Mouse (Mus musculus): ENCODE results near the gene Pqlc3.
"Not testable (repeated sequence)": the region's sequence is repeated elsewhere in the genome, so short reads cannot be mapped to it uniquely, and the experiment has no call there.

The Pqlc3 gene

DNA sequence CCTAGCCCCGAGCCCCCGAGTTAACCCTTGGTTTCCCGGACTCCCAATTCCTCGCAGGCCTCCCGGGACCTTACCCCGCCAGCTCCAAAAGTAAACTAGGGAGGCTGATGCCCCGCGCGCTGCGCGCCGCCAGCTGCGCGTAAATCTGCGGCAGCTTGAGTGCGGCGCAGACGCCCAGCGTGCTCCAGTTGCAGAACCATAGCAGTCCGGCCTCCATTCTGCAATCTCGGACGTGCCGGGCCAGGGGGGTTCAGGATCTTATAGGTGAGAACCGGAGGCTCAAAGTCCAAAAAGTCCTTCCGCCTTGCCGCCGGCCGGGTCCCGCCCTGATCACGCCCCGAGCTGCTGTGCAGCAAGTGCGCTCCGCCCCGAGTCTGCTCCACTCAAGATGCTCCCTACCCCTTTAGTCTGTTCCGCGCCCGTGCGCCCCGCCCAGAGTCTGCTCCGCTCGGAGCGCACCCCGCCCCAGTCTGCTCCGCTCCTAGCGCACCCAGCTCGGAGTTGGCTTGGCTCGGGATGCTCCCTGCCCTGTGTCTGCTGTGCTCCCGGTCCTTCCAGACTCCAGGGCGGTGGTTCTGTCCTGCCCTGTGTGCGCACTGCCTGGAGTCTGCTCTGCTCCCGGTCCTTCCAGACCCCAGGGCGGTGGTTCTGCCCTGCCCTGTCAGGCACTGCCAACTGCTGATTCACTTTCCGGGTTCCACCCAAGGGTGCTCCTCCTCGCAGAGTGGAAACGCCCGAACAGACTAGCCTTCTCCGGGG is at the start of gene Pqlc3:
Pqlc3 (minus strand) TSS at position 670 of the 759 bp plus-strand sequence.
- DNase-seq (ENCODE audit: low spot score in 2 of 2): peak; percentile 36 to 65

DNA sequence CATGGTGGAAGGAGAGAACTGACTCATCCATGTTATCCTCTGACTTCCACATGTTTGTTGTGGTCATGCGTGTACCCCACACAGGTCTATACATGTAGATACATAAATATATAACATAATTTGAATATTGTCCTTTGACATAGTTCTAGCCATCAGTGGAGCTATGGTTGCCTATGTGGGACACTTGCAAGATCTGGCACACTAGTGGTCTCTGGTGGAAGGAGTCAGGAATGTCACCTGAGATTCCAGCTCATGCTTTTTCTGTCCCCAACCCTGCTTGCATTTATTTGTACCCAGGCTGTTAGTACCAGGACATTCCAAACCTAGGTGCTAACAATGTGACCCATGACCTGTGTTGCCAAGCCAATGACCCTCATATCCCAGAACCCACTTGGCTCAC is 49.6 kb upstream of the Pqlc3 start:
- DNase-seq (ENCODE audit: low spot score in 2 of 2): no peak

DNA sequence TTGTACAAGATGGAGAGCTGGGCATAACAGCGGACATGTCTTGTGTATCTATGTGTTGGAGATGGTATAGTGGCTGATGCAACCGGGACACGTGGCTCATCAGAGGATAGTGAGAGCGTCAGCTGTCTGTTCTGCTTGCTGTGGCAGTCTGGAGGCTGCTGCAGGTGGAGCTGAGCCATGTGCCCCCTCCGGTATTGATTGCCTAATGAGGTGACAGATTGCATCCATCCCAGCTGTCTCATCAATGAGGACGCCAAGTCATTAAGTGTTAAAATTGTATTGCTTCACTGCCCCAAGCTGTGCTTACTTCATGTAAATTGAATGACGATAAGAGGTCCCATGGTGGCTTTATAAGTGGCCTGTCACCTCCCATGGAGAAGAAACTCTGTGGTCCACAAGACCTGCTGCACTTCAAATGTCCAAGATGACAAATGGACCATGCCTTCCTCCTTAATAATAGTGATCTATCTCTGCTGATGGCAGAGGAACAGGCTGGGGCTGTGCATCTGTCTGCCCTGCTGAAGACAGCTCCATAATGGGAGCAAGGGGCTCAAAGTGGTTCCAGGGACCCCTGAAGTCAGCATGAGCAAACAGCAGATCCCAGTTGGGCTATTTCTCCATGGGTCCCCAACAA is 48.9 kb upstream of the Pqlc3 start:
- DNase-seq (ENCODE audit: low spot score in 2 of 2): no peak

DNA sequence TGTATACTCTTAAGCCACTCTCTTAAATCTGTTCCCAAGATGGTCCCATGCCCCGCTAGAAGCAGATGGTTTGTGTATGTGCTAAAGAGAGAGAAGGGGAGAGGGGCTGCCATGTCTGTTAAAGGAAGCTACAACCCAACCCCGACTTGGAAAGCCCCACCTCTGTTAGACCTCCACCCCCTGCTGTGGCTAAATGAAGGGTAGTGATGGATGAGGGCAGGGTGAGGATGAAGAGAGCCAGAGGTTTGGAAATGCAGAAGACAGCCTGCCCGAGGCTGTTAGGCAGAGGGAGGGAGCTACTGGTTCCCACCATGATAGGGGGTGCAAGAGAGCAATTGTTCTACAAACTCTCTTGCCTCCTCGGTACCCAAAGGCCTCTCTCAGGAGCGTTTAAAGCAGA is 43.1 kb upstream of the Pqlc3 start:
- DNase-seq (ENCODE audit: low spot score in 2 of 2): no peak

DNA sequence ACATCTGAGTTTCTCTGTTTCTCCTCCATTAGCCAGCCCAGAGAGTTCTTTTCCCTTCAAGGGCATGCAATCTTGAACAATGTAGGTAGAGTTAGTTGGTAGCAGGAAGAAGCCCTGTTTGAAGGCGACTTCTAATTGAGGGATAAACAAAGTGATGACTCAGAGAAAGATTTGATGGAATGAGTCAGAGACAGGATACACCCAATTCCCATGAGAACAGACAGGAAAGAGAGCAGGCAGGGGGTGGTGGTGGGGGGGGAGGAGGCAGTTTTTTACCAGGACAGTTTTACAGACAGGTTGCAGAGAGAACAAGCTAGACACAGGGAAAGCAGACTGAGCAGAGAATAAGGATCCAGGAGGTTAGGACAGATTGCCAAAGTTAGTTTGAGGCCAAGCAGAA is 40.4 kb upstream of the Pqlc3 start:
- DNase-seq (ENCODE audit: low spot score in 2 of 2): no peak

DNA sequence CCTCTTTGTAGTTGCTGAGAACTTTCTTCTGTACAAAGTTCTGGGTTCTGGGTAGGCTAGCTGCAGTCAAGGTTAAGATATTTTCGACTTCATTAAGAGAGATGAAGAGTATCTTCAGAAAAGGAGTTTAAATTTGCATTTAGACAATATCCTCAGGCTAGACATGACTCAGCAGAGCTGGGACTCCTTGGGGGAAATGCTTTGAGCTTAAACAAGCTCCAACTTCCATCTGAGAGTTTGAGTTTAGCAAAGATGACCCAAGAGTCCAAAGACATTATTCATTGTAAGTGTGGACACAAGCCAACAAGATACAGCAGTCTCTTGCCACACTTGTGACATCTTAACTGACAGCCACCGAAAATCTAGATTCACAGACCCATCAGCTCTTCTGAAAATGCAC is 39.2 kb upstream of the Pqlc3 start:
- DNase-seq (ENCODE audit: low spot score in 2 of 2): no peak

DNA sequence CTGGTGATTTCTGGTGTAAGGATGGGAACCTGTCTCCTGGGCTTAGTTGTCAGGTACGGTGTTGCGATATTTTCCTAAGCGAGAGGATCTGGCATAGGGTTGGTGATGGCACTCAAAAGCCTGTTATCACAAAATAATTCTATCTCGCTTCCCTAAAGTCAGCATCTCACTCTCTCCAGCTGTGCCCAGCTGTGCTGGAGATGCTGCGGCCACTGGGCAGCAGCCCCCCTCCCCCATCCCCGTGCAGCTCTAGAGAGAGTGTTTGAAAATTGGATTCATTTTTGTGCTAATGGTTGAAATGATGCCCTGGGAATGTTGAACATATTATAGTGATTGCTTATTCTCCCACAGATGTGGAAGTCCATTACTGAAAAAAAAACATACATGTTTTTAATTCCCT is 38.0 kb upstream of the Pqlc3 start:
- DNase-seq (ENCODE audit: low spot score in 2 of 2): no peak

DNA sequence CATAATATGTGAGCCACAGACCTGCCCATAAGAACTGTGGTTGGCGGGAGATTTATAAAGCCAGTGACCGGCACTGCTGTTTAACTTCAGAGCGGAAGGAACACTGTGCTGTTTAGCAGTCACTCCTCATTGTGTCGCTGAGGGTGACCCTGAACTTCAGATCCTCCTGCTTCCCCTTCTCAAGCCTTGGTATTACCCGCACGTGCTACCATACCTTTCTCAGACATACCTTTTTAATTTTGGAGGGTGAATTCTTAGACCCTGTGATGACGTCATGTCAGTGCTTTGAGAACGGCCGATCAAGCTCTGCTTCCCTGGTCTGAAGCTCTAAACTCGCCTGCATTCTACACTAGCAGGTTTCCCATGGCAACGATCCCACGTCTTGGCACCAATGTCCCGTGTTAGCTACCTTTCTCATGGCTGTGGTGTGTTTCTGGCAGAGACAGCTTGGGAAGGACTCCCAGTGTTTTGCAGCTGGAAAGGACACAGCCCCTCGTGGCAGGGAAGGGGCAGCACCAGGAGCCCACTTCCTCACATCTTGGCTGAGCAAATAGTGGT is 36.9 kb upstream of the Pqlc3 start:
- no peak for DNase-seq (ENCODE audit: low spot score in 2 of 2)

DNA sequence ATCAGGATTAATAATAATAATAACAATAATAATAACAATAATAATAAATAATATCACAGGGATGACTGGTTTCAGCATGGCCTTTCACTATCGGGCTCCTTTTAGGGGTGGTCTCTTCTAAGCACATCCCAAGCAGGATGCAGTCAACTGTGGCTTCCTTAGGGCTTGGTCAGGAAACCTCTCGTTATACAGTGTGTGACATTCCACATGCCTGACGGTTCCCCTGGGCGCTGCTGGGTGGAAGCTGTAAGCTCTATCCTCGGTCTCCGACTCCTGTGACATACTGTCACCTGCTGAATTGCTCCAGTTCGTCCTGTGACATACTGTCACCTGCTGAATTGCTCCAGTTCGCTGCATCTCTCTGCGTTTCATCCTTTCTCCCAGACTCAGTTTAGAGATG is 36.3 kb upstream of the Pqlc3 start:
- DNase-seq (ENCODE audit: low spot score in 2 of 2): no peak

DNA sequence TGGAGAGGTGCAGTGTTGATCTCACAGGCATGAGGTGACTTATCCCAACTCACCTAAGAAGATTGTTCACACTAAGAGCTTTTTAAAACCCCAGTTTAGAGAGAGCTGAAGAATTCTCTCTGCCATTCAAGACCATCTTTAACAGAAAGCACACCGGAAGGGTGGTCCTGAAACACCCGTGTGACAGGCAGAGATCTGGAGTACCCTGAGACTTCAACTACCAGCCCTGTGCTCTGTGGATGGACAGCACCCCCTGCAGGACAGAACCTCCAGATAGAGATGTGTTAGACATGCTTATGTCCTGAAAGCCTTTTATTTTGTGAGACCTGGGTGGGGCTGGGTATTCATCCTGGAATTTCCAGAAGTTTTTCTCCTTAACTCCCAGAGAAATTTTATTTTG is 34.9 kb upstream of the Pqlc3 start:
- DNase-seq (ENCODE audit: low spot score in 2 of 2): no peak

DNA sequence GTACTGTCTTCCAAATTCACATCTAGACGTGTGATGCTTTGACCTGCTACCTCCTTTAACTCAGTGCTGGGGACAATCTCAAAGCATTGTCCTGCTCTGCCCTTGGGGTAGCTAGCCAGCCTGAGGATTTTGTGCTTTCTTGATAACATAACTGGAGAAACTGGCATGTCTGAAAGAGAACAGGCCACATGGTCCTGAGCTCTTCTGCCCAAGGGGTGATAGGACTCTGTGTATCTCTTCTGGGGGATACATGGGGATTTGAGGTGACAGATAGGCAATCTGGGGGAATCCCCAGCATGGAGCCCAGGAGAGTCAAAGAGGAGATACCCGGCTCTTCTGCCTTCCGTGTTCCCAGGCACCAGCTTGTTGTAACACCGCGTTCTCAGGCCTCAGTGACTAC is 34.5 kb upstream of the Pqlc3 start:
- DNase-seq (ENCODE audit: low spot score in 2 of 2): no peak

DNA sequence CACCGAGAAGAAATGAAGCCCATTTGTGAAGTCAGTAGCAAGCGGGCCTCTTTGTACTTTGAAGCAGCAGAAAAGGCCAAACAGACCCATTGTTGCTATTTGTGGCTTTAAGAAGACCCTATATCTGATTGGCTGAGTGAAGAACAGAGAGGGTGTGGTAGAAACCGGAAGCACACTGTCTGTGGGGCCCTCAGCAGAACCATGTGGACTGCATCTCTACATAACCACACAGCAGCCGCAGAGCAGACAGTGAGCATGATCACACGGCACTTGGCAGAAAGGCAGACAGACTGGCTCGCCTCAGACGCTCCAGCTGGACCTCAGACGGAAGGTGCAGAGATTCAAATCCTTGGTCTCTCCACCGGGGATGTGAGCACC is 33.2 kb upstream of the Pqlc3 start:
- no peak for DNase-seq (ENCODE audit: low spot score in 2 of 2)

DNA sequence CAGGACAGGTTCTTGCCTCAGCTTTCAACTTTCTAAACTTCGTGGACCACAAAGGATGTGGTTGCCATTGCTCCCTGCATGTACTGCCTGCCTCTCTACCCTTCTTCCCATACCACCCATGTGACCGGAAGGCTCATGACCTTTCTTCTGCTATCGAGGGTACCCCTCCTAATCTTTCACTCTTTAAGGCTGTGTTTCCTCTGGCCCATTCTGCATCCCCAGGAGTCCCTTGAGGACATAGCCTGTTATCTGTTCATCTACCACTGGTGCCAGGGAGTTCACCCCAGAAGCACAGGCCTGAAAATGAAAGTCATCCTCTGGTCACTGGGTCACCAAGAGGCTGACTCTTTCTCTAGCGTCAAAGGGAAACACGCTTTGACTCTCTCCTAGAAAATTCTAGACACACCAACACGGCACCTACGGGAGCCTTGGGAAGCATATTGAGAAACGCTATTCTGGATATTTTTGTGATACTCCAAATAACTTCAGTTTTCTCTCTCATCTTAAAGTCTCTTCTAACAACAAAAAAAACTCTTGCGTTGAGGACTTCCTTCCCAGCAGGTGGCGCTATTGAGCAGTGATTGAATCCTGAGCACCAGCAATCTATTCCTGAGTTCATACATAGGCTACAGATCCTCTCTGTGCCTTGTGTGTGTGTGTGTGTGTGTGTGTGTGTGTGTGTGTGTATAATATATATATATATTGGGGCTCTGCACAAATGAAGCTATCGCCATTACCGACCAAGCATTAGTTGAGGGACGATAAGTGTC is 32.7 kb upstream of the Pqlc3 start:
- DNase-seq (ENCODE audit: low spot score in 2 of 2): peak; percentile 59 to 79

DNA sequence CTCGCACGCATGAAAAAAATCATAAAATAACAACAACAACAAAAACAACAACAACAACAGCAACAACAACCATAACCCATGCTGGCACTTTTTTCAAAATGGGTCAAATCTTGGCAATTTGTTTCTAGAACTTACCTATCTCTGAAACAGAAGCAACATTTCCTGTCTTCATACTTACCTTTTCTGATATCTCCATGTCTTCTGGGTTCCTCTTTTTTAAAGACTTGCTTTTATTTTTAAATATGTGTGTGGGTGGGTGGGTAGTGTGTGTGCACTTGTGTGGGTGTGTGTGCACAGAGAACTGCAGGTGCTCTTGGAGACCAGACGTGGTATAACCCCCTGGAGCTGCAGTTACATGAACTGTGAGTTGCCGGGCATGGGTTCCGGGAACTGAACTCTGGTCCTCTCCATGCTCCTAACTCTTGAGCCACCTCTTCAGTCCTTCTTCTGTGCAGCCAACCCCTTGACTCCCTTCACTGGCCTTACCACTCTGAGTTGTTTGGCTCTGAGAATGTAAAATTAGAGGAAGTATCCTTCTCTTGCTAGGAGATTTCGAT is 24.4 kb upstream of the Pqlc3 start:
- DNase-seq (ENCODE audit: low spot score in 2 of 2): no peak

DNA sequence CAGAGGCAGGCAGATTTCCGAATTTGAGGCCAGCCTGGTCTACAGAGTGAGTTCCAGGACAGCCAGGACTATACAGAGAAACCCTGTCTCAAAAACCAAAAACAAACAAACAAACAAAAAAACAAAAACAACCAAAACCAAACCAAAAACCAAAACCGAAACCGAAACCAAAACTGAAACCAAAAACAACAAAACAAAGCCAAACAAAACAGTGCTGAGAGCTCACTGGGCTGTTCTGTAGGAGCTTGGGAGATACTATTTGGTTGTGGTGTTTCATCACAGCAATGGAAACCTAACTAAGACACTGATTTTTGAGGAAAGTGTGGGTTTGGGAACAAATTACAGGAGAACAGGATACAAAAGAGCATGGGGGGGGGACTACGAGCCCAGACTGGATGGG is 21.9 kb upstream of the Pqlc3 start:
- no peak for DNase-seq (ENCODE audit: low spot score in 2 of 2)

DNA sequence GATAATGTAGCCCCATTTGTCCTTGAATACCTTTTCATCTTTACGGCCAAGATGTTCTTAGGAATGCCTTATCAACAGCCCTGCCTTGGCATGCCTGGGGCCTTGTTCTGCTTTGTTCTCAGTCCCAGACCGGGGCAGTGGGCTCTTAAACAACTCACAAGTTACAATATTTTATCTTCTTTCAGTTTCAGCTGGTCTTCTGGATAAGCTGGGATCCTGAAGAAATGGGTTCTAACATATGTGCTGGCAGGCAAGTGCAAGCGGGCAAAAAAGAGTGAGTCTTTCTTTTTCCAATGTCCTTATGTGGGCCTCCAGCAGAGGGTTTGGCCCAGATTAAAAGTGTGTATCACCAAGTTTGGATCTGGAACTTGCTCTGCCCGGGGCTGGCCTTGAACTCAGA is 20.9 kb upstream of the Pqlc3 start:
- DNase-seq (ENCODE audit: low spot score in 2 of 2): not testable (repeated sequence)

DNA sequence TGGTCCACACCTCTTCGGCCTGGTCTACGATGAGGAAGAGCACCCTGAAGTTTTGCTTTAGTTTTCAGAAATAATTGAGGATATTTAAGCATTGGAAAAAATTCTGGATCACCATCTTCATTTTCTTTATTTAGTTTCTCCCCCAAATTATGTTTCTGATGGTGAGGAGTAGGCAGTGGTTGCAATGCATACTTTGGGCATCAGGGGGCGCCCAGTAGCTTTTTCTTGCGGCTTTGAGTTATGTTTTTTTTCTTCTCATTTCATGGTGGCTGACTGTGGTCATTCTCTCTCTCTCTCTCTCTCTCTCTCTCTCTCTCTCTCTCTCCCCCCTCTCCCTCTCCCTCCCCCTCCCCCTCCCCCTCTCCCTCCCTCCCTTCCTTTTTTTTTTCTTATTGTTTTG is 18.3 kb upstream of the Pqlc3 start:
- peak in 1 of 2 experiments; percentile 59 for DNase-seq (ENCODE audit: low spot score in 2 of 2)

DNA sequence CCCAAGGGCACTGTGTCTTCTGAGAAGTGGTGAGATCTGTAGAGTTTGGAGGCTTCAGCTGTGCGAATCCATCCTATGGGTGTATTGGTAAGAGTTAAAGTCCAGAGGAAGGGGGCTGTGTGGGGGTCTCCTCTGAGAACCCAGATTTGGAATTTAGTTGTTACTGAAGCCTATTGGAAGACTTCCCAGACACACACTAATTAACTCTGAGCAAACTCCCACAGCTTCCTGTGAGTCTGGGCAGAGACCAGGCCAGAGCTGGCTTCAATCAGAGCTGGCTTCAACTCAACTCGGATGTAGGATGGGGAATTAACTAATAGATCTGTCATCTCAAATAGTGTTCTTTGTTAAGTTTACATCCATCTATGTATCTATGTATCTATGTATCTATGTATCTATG is 15.5 kb upstream of the Pqlc3 start:
- DNase-seq (ENCODE audit: low spot score in 2 of 2): no peak

DNA sequence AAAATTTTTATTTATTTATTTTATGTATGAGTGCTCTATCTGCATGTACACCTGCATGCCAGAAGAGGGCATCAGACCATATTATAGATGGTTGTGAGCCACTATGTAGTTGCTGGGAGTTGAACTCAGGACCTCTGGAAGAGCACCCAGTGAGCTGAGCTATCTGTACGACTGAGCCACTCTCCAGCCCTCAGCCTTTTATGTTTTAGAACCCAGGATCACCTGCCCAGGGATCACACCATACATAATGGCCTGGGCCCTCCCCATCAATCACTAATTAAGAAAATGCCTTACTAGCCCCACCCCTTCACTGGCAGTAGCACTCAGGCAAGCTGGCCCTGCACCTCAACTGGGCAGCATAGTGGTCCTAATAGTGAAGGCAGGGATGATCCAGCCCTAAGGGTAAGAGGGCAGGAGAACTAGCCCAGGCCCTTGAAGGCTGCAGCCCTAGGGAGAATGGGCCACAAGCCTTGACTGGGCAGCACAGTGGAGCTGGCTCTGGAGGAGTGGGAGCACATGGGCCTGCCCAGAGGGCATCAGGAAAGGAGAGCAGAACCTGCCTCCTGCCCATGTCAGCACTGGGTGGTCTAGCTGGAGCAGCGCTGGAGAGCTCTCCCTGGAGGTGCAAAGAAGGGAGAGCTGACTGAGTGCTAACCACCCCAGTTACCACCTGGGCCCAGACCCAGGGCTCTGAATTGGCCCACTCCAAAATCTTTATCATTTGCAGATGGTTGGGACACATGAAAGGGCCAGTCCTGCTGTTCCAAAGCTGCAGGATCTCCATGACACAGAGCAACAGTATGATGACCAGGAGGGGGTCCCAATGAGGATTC is 12.1 kb upstream of the Pqlc3 start:
- DNase-seq (ENCODE audit: low spot score in 2 of 2): no peak

DNA sequence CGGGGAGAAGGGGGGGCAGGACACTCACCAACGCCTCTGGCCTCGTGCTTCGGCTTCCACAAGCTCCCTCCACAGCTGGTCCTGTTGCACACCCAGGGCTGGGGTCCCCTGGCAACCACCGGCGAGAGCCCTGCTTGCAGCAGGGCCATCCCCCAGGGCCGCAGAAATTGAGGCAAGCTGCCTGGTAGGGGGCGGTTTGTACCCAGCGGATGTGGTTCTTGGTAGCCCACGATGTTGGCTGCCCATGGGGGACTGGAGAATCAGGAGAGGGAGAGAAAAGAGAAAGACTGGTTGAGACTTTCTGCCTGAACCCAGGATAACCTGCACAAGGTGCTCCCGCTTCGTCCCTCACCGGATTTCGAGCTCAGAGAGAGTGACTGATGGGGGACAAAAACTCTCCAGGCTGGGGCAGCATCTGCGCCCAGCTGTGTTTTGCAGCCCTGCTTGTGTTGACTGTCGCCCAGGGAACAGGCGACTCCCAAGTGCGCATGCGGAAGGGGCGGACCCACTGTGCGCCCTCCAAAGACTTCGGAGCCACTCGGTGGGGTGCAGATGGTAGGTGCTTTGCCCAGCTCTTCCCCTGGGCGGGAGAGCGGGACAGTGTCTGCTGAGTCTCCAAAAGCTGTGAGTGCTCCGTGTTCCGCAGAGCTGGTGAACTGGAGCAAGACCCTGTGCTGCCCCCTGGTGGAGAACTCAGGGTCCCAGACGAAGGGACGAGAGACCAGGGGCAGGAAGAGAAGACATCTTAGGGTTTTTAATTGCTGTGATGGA is 11.1 kb upstream of the Pqlc3 start, which contains the start of gene 2410004P03Rik:
2410004P03Rik (minus strand) TSS at position 628 of the 771 bp plus-strand sequence.
- peak in 1 of 2 experiments; percentile 67 for DNase-seq (ENCODE audit: low spot score in 2 of 2)
